Mouse (Mus musculus) midbrain, postnatal 0 days (tissue): ENCODE data around the gene Mad2l2. TPM values are rescaled to one million over a fixed set of nuclear protein-coding genes. Genes with fewer than 3 reads are reported as not detected.
"Not testable (repeated sequence)": the region's sequence is repeated elsewhere in the genome, so short reads cannot be mapped to it uniquely, and the experiment has no call there.

Source experiments
- ATAC-seq: fragments of 200-750 bp; cut with Nextera tagmentation; 2 replicates; pipeline ENCODE4 v1.8.0; 2017; ENCODE audit warnings: moderate number of reproducible peaks, mild to moderate bottlenecking, moderate TSS enrichment, moderate library complexity; ENCODE audit not compliant: low FRiP score
- DNase-seq: peaks from one replicate; pipeline ENCODE4 v3.0.0-alpha.2; 2015; ENCODE audit warnings: low spot score
- H3K27ac ChIP-seq: fragments of 300-500 bp; sonication (generic); 2 replicates; pipeline ENCODE4 v1.5.1; 2014; ENCODE audit warnings: low read depth, mild to moderate bottlenecking, low read length, mixed read lengths
- H3K27me3 ChIP-seq: fragments of 300-500 bp; sonication (generic); 2 replicates; pipeline ENCODE4 v1.6.1; 2014; ENCODE audit warnings: low read length, control low read depth, mixed read lengths; ENCODE audit not compliant: insufficient read depth
- H3K36me3 ChIP-seq: fragments of 300-500 bp; sonication (generic); 2 replicates; pipeline ENCODE4 v1.6.1; 2014; ENCODE audit warnings: low read length, control low read depth, mixed read lengths; ENCODE audit not compliant: insufficient read depth
- H3K4me1 ChIP-seq: fragments of 300-500 bp; sonication (generic); 2 replicates; pipeline ENCODE4 v1.6.1; 2014; ENCODE audit warnings: mild to moderate bottlenecking, control low read depth, antibody characterized with exemption, low read length, mixed read lengths; ENCODE audit not compliant: insufficient read depth
- H3K4me2 ChIP-seq: fragments of 300-500 bp; sonication (generic); 2 replicates; pipeline ENCODE4 v1.6.1; 2014; ENCODE audit warnings: low read depth, mild to moderate bottlenecking, low read length, mixed read lengths; ENCODE audit not compliant: poor library complexity, severe bottlenecking
- H3K4me3 ChIP-seq: fragments of 300-500 bp; sonication (generic); 2 replicates; pipeline ENCODE4 v1.5.1; 2014; ENCODE audit warnings: low read depth, mild to moderate bottlenecking, low read length, moderate library complexity
- H3K9ac ChIP-seq: fragments of 300-500 bp; sonication (generic); replicated peaks from 2 replicates; pipeline ENCODE4 v1.6.1; 2014; ENCODE audit warnings: mild to moderate bottlenecking, low read length, moderate library complexity, mixed read lengths; ENCODE audit not compliant: poor library complexity, severe bottlenecking
- H3K9me3 ChIP-seq: fragments of 300-500 bp; sonication (generic); 2 replicates; pipeline ENCODE4 v1.6.1; 2016; ENCODE audit warnings: low read length, control low read depth
- CTCF ChIP-seq: IDR thresholded peaks from 2 replicates; pipeline ENCODE4 v1.5.1; 2016; ENCODE audit warnings: antibody characterized with exemption, mild to moderate bottlenecking
- WGBS: fragments of 180-500 bp; shearing (Covaris S2); extraction: QIAGEN DNeasy Blood & Tissue Kit; methylation state at CpG from one replicate; pipeline ENCODE4 v1.1.7; 2014; 5-methylcytosine and 5-hydroxymethylcytosine counted together
- microRNA-seq: library from miRNA; unstranded; fragments of <30 nt; microRNA quantifications from one replicate; pipeline ENCODE4, GENCODE M21; 2016; ENCODE audit warnings: borderline number of aligned reads
- polyA plus RNA-seq: library from polyadenylated mRNA; unstranded; fragments of >200 nt; fragmentation: Nextera tagmentation; extraction: Ambion mirVana; gene quantifications from 2 replicates; pipeline ENCODE4 v1.2.1, GENCODE M21; 2015
- total RNA-seq: library from RNA; depleted of rRNA; stranded (reverse); fragments of >200 nt; gene quantifications from 2 replicates; pipeline ENCODE4 v1.2.3, GENCODE M21; 2014; rRNA removed

Gene Mad2l2
- total and polyA plus RNA-seq, 2 experiments from 2014 or later: 51.7 to 89.1 TPM

DNA sequence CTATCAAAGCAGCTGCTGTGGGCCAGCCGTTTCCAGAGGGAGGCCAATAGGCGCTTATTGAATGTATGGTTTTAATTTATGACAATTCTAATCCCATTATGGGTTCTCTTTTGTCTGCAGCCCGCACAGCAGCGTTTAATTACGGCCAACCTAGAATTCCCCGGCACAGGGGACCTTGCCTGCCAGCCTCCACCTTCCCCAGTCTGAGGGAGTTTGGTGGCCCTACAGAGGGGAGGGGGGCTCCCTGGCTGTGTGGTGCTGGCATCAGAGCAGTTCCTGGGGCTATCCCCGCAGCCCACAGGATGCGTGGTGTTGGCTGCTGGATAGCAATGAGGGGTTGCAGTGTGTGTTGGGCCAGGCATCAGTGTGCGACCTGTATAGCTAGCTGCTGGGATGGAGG is 54.4 kb downstream of the Mad2l2 start:
- ATAC-seq: peak; percentile 35; the same call in 1 of the 2 replicates
- WGBS: 15% methylated on average over 9 of the region's 9 CpGs

DNA sequence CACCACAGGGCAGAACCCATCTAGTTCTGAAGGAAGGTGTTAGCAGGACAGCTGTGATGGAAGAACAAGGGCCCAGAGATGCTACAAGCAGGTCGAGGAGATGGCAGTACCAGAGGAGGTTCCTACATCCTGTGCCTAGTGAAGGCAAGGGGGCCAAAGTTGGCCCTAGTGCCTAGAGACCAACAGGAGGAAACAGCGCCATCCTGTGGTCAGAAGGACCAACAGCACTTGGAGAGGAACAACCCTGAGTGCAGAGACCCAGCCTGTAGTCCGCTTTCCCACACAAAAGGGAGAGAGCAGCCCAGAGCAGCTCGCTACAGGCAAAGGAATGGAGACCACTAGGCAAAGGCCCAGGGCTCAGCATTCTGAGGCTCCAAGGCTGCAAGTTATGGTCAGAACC is 55.6 kb downstream of the Mad2l2 start:
- Histone ChIP-seq H3K36me3 (no peaks in the 10 kb centered on the region), H3K4me1 (no peaks in the 10 kb centered on the region), H3K27me3 (no peaks in the 10 kb centered on the region), H3K4me2 (no peak overlapping the region), H3K27ac (no peak overlapping the region), H3K9me3 (no peaks in the 10 kb centered on the region), H3K9ac (no peak overlapping the region), H3K4me3 (no peak overlapping the region)
- no peak for ATAC-seq
- peak; percentile 52 for TF ChIP-seq CTCF
- no peak for DNase-seq
- 72% methylated on average over 4 of the region's 4 CpGs for WGBS

More for the DNA sequence above, 54.4 kb downstream of the Mad2l2 start:
- TF ChIP-seq CTCF: no peak
- Histone ChIP-seq H3K4me3 (no peak overlapping the region), H3K4me1 (no peaks in the 10 kb centered on the region), H3K4me2 (no peak overlapping the region), H3K27ac (no peak overlapping the region), H3K36me3 (no peaks in the 10 kb centered on the region), H3K9ac (no peak overlapping the region), H3K27me3 (no peaks in the 10 kb centered on the region), H3K9me3 (no peaks in the 10 kb centered on the region)
- DNase-seq: no peak

DNA sequence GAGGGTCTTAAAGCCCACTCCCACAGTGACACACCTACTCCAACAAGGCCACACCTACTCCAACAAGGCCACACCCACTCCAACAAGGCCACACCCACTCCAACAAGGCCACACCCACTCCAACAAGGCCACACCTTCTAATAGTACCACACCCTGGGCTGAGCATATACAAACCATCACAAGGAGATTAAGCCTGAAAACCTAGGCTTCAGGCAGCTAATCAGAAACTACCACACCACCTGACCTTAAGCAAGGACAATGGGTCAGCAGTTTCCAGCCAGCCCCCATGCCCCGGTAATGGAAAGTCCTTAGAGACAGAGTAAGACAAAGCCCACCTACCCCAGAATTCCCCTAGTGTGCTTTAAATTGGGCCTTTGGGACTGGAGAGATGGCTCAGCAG is 58.6 kb downstream of the Mad2l2 start:
- not testable (repeated sequence) for H3K27me3 ChIP-seq, H3K9me3 ChIP-seq, H3K27ac ChIP-seq, H3K4me1 ChIP-seq, H3K4me2 ChIP-seq, H3K9ac ChIP-seq, H3K4me3 ChIP-seq, DNase-seq, H3K36me3 ChIP-seq, ATAC-seq
- WGBS: 92% methylated on average over 1 of the region's 1 CpGs

DNA sequence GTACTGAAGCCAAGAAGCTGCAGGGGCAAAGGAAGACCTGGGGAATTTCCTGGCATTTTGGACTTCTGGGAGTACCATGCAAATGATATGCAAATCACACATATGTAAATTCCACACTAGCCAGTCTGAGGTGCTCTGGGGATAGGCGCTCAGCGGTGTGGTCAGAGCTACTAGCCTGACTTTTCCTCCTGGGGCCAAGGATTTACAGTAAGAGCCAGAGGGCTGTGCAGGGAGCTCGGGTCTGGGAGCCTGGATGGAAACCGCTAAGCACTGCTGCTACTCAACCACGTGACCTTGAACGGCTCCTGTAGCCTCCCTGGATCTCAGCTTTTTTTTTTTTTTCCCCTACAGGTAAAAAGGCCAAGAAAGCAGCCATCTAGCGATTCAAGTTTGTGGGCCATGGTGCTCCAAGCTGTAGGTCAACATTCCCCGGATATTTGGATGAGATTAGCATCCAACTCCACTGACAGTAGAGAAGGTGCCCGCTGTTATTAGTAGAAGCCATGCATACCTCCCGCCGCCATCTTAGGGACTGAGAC is 62.6 kb downstream of the Mad2l2 start:
- ATAC-seq: no peak

DNA sequence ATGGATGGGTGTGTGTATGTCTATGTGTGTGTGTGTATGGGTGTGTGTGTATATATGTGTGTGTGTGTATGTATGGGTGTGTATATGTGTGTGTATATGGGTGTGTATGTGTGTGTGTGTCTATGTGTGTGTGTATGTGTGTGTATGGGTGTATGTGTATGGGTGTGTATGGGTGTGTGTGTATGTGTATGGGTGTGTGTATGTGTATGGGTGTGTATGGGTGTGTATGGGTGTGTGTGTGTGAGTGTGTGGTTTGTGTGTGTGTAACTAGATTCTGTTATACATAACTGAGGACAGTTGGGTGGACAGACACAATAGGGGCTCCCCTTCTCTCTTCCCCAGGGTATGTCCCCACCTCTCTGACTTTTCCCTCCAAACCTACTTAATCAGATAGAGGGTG is 64.2 kb downstream of the Mad2l2 start:
- TF ChIP-seq CTCF: no peak
- no peaks in the 10 kb centered on the region for H3K9me3 ChIP-seq
- H3K36me3 ChIP-seq: no peaks in the 10 kb centered on the region
- no peak for DNase-seq
- no peak overlapping the region for H3K4me2 ChIP-seq
- H3K4me3 ChIP-seq: no peak overlapping the region
- H3K9ac ChIP-seq: no peak overlapping the region
- no peak overlapping the region for H3K27ac ChIP-seq
- H3K27me3 ChIP-seq: no peaks in the 10 kb centered on the region
- H3K4me1 ChIP-seq: no peaks in the 10 kb centered on the region
- ATAC-seq: no peak

More for the DNA sequence above, 62.6 kb downstream of the Mad2l2 start:
- no peaks in the 10 kb centered on the region for H3K9me3 ChIP-seq
- no peaks in the 10 kb centered on the region for H3K36me3 ChIP-seq
- no peak for TF ChIP-seq CTCF
- WGBS: 31% methylated on average over 11 of the region's 11 CpGs
- DNase-seq: no peak
- H3K4me3 ChIP-seq: no peak overlapping the region
- H3K27me3 ChIP-seq: no peaks in the 10 kb centered on the region
- no peak overlapping the region for H3K27ac ChIP-seq
- H3K4me2 ChIP-seq: no peak overlapping the region
- no peak overlapping the region for H3K9ac ChIP-seq
- H3K4me1 ChIP-seq: no peaks in the 10 kb centered on the region

Small RNA genes within 50 kb of the gene (microRNA-seq; reads per million reads assigned to microRNA genes)
- gene Mir7022: not detected

Other genes starting within 250 kb of the Mad2l2 start
- 92.3 and 97.7 TPM in 2 replicates for gene Mfn2, start 225.7 kb upstream of the Mad2l2 start, total RNA-seq
- 96.9 and 99.0 TPM in 2 replicates for gene Mfn2, start 225.7 kb upstream of the Mad2l2 start, polyA plus RNA-seq
- 25.1 and 26.1 TPM in 2 replicates for gene Plod1, start 193.6 kb upstream of the Mad2l2 start, total RNA-seq
- gene Plod1, start 193.6 kb upstream of the Mad2l2 start, polyA plus RNA-seq: 20.0 and 20.2 TPM in 2 replicates
- gene 2510039O18Rik, start 189.5 kb upstream of the Mad2l2 start, total RNA-seq: 56.8 and 68.3 TPM in 2 replicates
- gene 2510039O18Rik, start 189.5 kb upstream of the Mad2l2 start, polyA plus RNA-seq: 10.6 and 12.3 TPM in 2 replicates
- not detected in 2 replicates for gene Nppb, start 144.6 kb upstream of the Mad2l2 start, total RNA-seq
- gene Nppb, start 144.6 kb upstream of the Mad2l2 start, polyA plus RNA-seq: 0.29 TPM in 1 of 2 replicates, not detected in the other
- gene Nppa, start 129.7 kb upstream of the Mad2l2 start, total RNA-seq: 2.2 and 2.9 TPM in 2 replicates
- 4.5 and 6.1 TPM in 2 replicates for gene Nppa, start 129.7 kb upstream of the Mad2l2 start, polyA plus RNA-seq
- 58.2 and 64.9 TPM in 2 replicates for gene Clcn6, start 91.6 kb upstream of the Mad2l2 start, total RNA-seq
- gene Clcn6, start 91.6 kb upstream of the Mad2l2 start, polyA plus RNA-seq: 26.1 and 26.5 TPM in 2 replicates
- gene Mthfr, start 91.3 kb upstream of the Mad2l2 start, total RNA-seq: 34.4 and 51.1 TPM in 2 replicates
- gene Mthfr, start 91.3 kb upstream of the Mad2l2 start, polyA plus RNA-seq: 10.1 and 12.4 TPM in 2 replicates
- 6.6 and 7.5 TPM in 2 replicates for gene Agtrap, start 42.4 kb upstream of the Mad2l2 start, total RNA-seq
- 7.4 and 8.6 TPM in 2 replicates for gene Agtrap, start 42.4 kb upstream of the Mad2l2 start, polyA plus RNA-seq
- 23.9 and 29.5 TPM in 2 replicates for gene Draxin, start 314 bp downstream of the Mad2l2 start, total RNA-seq
- gene Draxin, start 314 bp downstream of the Mad2l2 start, polyA plus RNA-seq: 4.3 and 5.0 TPM in 2 replicates
- gene Fbxo6, start 21.8 kb downstream of the Mad2l2 start, total RNA-seq: 23.4 and 27.7 TPM in 2 replicates
- gene Fbxo6, start 21.8 kb downstream of the Mad2l2 start, polyA plus RNA-seq: 23.6 and 25.8 TPM in 2 replicates
- 169 and 189 TPM in 2 replicates for gene Fbxo44, start 30.1 kb downstream of the Mad2l2 start, total RNA-seq
- gene Fbxo44, start 30.1 kb downstream of the Mad2l2 start, polyA plus RNA-seq: 107 and 116 TPM in 2 replicates
- gene Fbxo2, start 30.2 kb downstream of the Mad2l2 start, total RNA-seq: 13.5 and 17.5 TPM in 2 replicates
- gene Fbxo2, start 30.2 kb downstream of the Mad2l2 start, polyA plus RNA-seq: 17.0 and 18.1 TPM in 2 replicates
- 19.7 and 25.1 TPM in 2 replicates for gene Disp3, start 157.6 kb downstream of the Mad2l2 start, total RNA-seq
- 6.8 and 7.8 TPM in 2 replicates for gene Disp3, start 157.6 kb downstream of the Mad2l2 start, polyA plus RNA-seq